Mouse (Mus musculus): Measurements from ENCODE around the gene C130073F10Rik. TPM values are rescaled to one million over a fixed set of nuclear protein-coding genes. Genes with fewer than 3 reads are reported as not detected.
"Not testable (repeated sequence)": the region's sequence is repeated elsewhere in the genome, so short reads cannot be mapped to it uniquely, and the experiment has no call there.

C130073F10Rik gene
- polyA plus RNA-seq (2015; fragmentation: Nextera tagmentation; extraction: Ambion mirVana), result not detected in 2 replicates

DNA sequence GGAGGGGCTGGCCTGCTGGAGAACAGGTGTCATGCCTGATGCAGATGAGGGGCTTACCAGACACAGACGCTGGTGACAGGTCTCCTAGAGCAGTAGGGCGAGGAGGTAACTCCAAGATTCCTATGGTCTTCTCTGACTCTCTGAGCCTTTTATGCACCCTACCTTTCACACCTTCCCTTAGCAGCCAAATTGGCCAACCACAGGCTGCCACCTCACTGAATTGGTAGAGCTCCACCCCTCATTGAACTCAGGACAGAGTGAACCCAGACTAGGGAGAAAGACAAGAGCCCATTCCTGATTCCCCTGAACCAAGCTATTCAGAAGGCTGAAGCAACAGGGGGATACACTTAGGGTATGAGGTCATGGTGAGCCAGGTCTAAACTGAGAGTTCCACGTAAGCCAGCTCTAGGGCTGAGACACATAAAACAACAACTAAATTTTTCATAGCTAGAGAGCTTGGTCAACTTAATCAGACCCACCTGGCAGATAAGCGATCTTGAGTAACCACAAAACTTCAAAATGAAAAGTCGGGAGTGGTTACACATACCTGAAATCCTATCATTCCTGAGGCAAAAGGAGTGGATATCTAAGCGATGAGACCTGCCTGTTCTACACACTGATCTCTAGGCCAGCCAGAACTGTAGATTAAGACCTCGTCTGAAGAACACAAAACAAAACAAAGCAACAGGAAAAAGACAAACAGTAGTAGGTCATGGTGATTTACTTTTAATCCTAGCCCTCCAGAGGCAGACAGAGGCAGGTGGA is at the start of gene C130073F10Rik:
C130073F10Rik (minus strand) TSS at position 134 of the 765 bp plus-strand sequence.
- 78% methylated on average over 7 of the region's 7 CpGs for WGBS
- no peak within 1 kb of the TSS for H3K27ac ChIP-seq (ENCODE audit: low read length)
- no peaks in the 10 kb centered on the region for H3K4me1 ChIP-seq (ENCODE audit: control insufficient read depth, insufficient read depth, low read length)
- no peak within 1 kb of the TSS for H3K4me2 ChIP-seq (ENCODE audit: low read depth, low read length)
- H3K4me3 ChIP-seq (ENCODE audit: low read length), result no peak within 1 kb of the TSS
- H3K36me3 ChIP-seq (ENCODE audit: control insufficient read depth, insufficient read depth, low read length), result no peaks in the 10 kb centered on the region
- no peak within 1 kb of the TSS for H3K9ac ChIP-seq (ENCODE audit: low read depth, low read length)
- H3K9me3 ChIP-seq (ENCODE audit: control insufficient read depth, low read length), result no peaks in the 10 kb centered on the region
- ATAC-seq, result no peak
- H3K27me3 ChIP-seq (replicated peaks; ENCODE audit: control insufficient read depth, insufficient read depth, low read length), result no peaks in the 10 kb centered on the region

DNA sequence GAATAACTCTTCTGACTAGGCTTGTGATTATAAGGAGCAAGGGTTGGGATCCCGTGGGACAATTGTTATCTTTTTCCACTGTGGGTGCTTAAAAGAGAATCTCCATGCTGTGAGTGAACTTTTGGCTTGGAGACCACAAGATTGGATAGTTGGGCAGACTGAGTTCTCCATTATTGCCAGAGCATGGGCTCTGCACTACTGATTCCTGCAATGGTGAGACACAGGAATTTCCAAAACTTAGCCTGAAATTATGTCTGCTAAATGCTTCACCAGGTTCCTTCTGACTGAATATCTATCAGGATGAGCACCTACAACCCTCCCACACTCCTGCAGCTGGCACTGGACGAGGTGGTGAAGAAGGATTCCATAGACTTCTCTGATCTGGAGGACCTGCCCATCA is 46.5 kb upstream of the C130073F10Rik start, which contains the start of gene Gm12794:
Gm12794 (plus strand) TSS at position 301 of the 400 bp plus-strand sequence.
- H3K27ac ChIP-seq (ENCODE audit: low read length); H3K4me3 ChIP-seq (ENCODE audit: low read length); ATAC-seq; H3K36me3 ChIP-seq (ENCODE audit: control insufficient read depth, insufficient read depth, low read length); H3K4me2 ChIP-seq (ENCODE audit: low read depth, low read length); H3K27me3 ChIP-seq (replicated peaks; ENCODE audit: control insufficient read depth, insufficient read depth, low read length); H3K4me1 ChIP-seq (ENCODE audit: control insufficient read depth, insufficient read depth, low read length); H3K9me3 ChIP-seq (ENCODE audit: control insufficient read depth, low read length); H3K9ac ChIP-seq (ENCODE audit: low read depth, low read length): not testable (repeated sequence)
- 80% methylated on average over 2 of the region's 2 CpGs for WGBS

DNA sequence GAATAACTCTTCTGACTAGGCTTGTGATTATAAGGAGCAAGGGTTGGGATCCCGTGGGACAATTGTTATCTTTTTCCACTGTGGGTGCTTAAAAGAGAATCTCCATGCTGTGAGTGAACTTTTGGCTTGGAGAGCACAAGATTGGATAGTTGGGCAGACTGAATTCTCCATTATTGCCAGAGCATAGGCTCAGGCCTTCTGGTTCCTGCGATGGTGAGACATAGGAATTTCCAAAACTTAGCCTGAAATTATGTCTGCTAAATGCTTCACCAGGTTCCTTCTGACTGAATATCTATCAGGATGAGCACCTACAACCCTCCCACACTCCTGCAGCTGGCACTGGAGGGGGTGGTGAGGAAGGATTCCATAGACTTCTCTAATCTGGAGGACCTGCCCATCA is 15.2 kb upstream of the C130073F10Rik start, which contains the start of gene Gm12800:
Gm12800 (plus strand) TSS at position 301 of the 400 bp plus-strand sequence.
- not testable (repeated sequence) for H3K27ac ChIP-seq (ENCODE audit: low read length); H3K4me2 ChIP-seq (ENCODE audit: low read depth, low read length); H3K36me3 ChIP-seq (ENCODE audit: control insufficient read depth, insufficient read depth, low read length); H3K9ac ChIP-seq (ENCODE audit: low read depth, low read length); H3K9me3 ChIP-seq (ENCODE audit: control insufficient read depth, low read length); H3K4me1 ChIP-seq (ENCODE audit: control insufficient read depth, insufficient read depth, low read length); ATAC-seq; H3K27me3 ChIP-seq (replicated peaks; ENCODE audit: control insufficient read depth, insufficient read depth, low read length); H3K4me3 ChIP-seq (ENCODE audit: low read length)
- 72% methylated on average over 2 of the region's 2 CpGs for WGBS

DNA sequence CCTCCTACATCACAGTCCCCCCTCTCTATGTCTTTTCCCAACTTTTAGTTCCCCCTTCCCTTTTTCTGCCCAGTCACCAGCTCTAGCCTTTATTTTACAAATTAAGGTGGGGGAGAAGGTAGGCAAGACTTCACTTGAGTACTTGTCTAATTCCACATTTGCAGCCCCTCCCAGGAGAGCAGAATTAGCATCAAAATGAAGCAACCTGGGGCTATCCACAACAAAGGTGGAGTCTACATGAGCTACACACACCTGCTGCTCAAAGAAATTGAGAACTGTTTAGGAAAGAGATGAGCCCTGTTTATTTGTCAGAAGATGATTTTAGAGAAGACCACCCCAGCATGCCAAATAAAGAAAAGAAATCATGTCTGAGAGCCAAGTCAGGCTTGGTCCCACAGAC is 4.2 kb downstream of the C130073F10Rik start:
- Histone ChIP-seq H3K36me3 (ENCODE audit: control insufficient read depth, insufficient read depth, low read length) (no peaks in the 10 kb centered on the region), H3K27ac (ENCODE audit: low read length) (no peak overlapping the region), H3K4me3 (ENCODE audit: low read length) (no peak overlapping the region), H3K9me3 (ENCODE audit: control insufficient read depth, low read length) (no peaks in the 10 kb centered on the region), H3K4me1 (ENCODE audit: control insufficient read depth, insufficient read depth, low read length) (no peaks in the 10 kb centered on the region), H3K9ac (ENCODE audit: low read depth, low read length) (no peak overlapping the region), H3K27me3 (replicated peaks; ENCODE audit: control insufficient read depth, insufficient read depth, low read length) (no peaks in the 10 kb centered on the region), H3K4me2 (ENCODE audit: low read depth, low read length) (no peak overlapping the region)
- no peak for ATAC-seq

DNA sequence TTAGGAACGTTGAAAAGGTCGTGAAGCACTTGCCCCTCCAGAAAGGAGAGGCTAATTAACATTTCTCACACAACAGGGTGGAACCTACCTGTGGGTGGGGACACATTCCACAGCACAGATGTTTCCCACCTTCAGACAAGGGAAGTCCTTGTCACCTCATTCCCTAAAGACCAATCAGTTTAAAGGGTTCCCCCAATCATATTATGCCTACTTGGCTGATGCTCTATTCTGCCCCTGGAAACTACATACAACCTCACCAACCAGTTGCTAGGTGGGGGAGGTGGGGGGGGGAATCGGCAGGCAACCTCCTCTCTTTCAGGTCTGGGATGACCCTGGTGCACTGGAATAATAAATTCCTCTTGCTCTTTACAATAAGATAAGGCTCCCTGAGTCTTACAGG is 9.9 kb downstream of the C130073F10Rik start:
- Histone ChIP-seq H3K4me2 (ENCODE audit: low read depth, low read length) (no peak overlapping the region), H3K27me3 (replicated peaks; ENCODE audit: control insufficient read depth, insufficient read depth, low read length) (no peaks in the 10 kb centered on the region), H3K36me3 (ENCODE audit: control insufficient read depth, insufficient read depth, low read length) (no peaks in the 10 kb centered on the region), H3K9ac (ENCODE audit: low read depth, low read length) (no peak overlapping the region), H3K4me1 (ENCODE audit: control insufficient read depth, insufficient read depth, low read length) (no peaks in the 10 kb centered on the region), H3K27ac (ENCODE audit: low read length) (no peak overlapping the region), H3K4me3 (ENCODE audit: low read length) (no peak overlapping the region), H3K9me3 (ENCODE audit: control insufficient read depth, low read length) (no peaks in the 10 kb centered on the region)
- no peak for ATAC-seq
- WGBS, result 31% methylated on average over 3 of the region's 3 CpGs

DNA sequence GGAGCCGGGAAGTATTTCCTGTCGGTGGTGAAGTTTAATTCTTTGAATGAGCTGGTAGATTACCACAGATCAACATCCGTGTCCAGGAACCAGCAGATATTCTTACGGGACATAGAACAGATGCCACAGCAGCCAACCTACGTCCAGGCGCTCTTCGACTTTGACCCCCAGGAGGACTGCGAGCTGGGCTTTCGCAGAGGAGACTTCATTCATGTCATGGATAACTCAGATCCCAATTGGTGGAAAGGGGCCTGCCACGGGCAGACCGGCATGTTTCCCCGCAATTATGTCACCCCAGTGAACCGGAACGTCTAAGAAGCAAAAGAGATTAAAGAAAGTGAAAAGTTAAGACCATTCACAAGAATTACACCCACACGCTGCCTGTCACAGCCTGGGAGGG is 17.9 kb downstream of the C130073F10Rik start:
- not testable (repeated sequence) for H3K4me3 ChIP-seq (ENCODE audit: low read length); ATAC-seq; H3K27me3 ChIP-seq (replicated peaks; ENCODE audit: control insufficient read depth, insufficient read depth, low read length); H3K9me3 ChIP-seq (ENCODE audit: control insufficient read depth, low read length); H3K4me2 ChIP-seq (ENCODE audit: low read depth, low read length); H3K27ac ChIP-seq (ENCODE audit: low read length); H3K4me1 ChIP-seq (ENCODE audit: control insufficient read depth, insufficient read depth, low read length); H3K9ac ChIP-seq (ENCODE audit: low read depth, low read length); H3K36me3 ChIP-seq (ENCODE audit: control insufficient read depth, insufficient read depth, low read length)
- WGBS, result 83% methylated on average over 15 of the region's 15 CpGs

DNA sequence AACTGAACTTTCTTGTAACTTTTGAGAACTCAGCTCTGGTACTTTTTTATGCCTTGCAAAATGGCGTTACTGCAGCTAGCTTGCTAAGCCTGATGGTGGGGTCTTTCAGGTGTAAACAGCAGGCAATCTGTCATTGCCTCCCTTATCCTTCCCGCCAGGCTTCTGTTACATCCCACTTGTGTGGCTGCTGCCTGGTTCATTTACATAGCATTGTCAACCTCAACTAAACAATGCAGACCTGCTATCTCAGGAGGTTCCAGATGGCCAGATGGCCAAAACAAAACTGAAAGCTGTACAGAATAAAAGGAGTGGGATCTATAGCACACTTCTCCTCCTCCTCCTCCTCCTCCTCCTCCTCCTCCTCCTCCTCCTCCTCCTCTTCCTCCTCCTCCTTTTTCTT is 21.6 kb downstream of the C130073F10Rik start:
- H3K27ac ChIP-seq (ENCODE audit: low read length); ATAC-seq; H3K36me3 ChIP-seq (ENCODE audit: control insufficient read depth, insufficient read depth, low read length); H3K27me3 ChIP-seq (replicated peaks; ENCODE audit: control insufficient read depth, insufficient read depth, low read length); H3K9ac ChIP-seq (ENCODE audit: low read depth, low read length); H3K4me2 ChIP-seq (ENCODE audit: low read depth, low read length); H3K4me3 ChIP-seq (ENCODE audit: low read length); H3K4me1 ChIP-seq (ENCODE audit: control insufficient read depth, insufficient read depth, low read length); H3K9me3 ChIP-seq (ENCODE audit: control insufficient read depth, low read length): not testable (repeated sequence)
- WGBS, result 55% methylated on average over 2 of the region's 2 CpGs

DNA sequence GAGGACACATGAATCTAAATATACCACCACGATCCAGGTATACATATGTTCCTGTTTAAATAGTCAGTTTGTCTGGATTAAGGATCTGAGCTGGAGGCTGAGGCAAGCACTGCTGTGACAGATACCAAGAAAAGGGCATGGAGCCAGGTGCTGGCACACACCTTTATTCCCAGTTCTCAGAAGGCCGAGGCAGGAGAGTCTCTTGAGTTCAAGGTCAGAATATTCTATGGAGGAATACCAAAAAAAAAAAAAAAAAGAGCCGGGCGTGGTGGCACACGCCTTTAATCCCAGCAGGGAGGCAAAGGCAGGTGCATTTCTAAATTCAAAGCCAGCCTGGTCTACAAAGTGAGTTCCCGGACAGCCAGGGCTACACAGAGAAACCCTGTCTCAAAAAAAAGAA is 31.3 kb downstream of the C130073F10Rik start:
- Histone ChIP-seq H3K4me3 (ENCODE audit: low read length) (no peak overlapping the region), H3K27me3 (replicated peaks; ENCODE audit: control insufficient read depth, insufficient read depth, low read length) (no peaks in the 10 kb centered on the region), H3K4me1 (ENCODE audit: control insufficient read depth, insufficient read depth, low read length) (no peaks in the 10 kb centered on the region), H3K4me2 (ENCODE audit: low read depth, low read length) (no peak overlapping the region), H3K36me3 (ENCODE audit: control insufficient read depth, insufficient read depth, low read length) (no peaks in the 10 kb centered on the region), H3K27ac (ENCODE audit: low read length) (no peak overlapping the region), H3K9me3 (ENCODE audit: control insufficient read depth, low read length) (no peaks in the 10 kb centered on the region), H3K9ac (ENCODE audit: low read depth, low read length) (no peak overlapping the region)
- 92% methylated on average over 5 of the region's 6 CpGs for WGBS
- ATAC-seq, result no peak

DNA sequence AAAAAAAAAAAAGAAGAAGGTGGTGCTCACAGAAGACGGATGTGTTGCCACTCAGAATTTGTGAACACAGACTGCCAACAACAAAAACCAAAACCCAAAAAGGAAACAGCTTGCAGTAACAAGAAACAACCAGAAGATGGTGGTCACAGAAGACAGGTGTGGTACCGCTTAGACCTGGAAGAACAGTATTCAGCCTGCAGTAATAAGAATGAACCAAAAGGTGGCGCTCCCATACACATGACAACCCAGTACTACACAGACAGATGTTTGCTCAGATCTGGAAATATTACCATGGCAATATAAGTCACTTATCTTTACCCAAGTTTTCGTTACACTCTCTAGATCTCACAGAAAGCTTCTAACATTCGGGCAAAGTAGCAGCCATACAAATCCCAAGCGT is 32.7 kb downstream of the C130073F10Rik start:
- H3K36me3 ChIP-seq (ENCODE audit: control insufficient read depth, insufficient read depth, low read length), result no peaks in the 10 kb centered on the region
- H3K9me3 ChIP-seq (ENCODE audit: control insufficient read depth, low read length), result no peaks in the 10 kb centered on the region
- H3K4me1 ChIP-seq (ENCODE audit: control insufficient read depth, insufficient read depth, low read length), result no peaks in the 10 kb centered on the region
- no peak for ATAC-seq
- no peak overlapping the region for H3K9ac ChIP-seq (ENCODE audit: low read depth, low read length)
- no peaks in the 10 kb centered on the region for H3K27me3 ChIP-seq (replicated peaks; ENCODE audit: control insufficient read depth, insufficient read depth, low read length)
- WGBS, result 42% methylated on average over 6 of the region's 6 CpGs
- no peak overlapping the region for H3K4me2 ChIP-seq (ENCODE audit: low read depth, low read length)
- no peak overlapping the region for H3K27ac ChIP-seq (ENCODE audit: low read length)
- H3K4me3 ChIP-seq (ENCODE audit: low read length), result no peak overlapping the region

DNA sequence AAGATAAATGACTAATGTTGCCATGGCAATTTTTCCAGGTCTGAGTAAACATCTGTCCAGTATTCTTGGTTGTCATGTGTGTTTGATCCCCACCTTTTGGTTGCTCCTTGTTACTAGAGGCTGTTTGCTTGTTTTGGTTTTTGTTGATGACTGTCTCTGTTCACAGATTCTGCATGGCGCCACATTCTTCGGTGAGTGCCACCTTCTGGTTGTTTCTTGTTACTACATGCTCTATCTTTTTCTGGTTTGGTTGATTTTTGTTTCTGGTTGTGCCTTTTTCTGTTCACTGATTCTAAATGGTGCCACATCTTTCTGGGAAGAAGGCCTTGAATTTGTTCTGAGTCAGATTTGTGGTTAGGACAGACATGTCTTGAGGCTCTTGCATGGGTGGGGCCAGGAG is 42.7 kb downstream of the C130073F10Rik start:
- Histone ChIP-seq H3K9ac (ENCODE audit: low read depth, low read length) (no peak overlapping the region), H3K4me2 (ENCODE audit: low read depth, low read length) (no peak overlapping the region), H3K4me3 (ENCODE audit: low read length) (no peak overlapping the region), H3K4me1 (ENCODE audit: control insufficient read depth, insufficient read depth, low read length) (no peaks in the 10 kb centered on the region), H3K9me3 (ENCODE audit: control insufficient read depth, low read length) (0 out of 2 replicates have a peak, but pooled peaks cover 3% of the 10 kb centered on the region), H3K27ac (ENCODE audit: low read length) (no peak overlapping the region), H3K36me3 (ENCODE audit: control insufficient read depth, insufficient read depth, low read length) (no peaks in the 10 kb centered on the region), H3K27me3 (replicated peaks; ENCODE audit: control insufficient read depth, insufficient read depth, low read length) (no peaks in the 10 kb centered on the region)
- WGBS, result 76% methylated on average over 2 of the region's 2 CpGs
- no peak for ATAC-seq
